Mouse (Mus musculus): ENCODE data around the gene Zfp646. TPM values are rescaled to one million over a fixed set of nuclear protein-coding genes. Genes with fewer than 3 reads are reported as not detected.

Gene Zfp646
- polyA plus RNA-seq, 1 experiment from 2014 or later = 2.7 TPM

- H3K36me3 ChIP-seq (replicated peaks; ENCODE audit: insufficient read depth, low read length) = peaks cover 46% of the 10 kb centered on the region
- H3K4me3 ChIP-seq (ENCODE audit: low read depth, low read length) = no peak overlapping the region
- no peak overlapping the region for H3K4me2 ChIP-seq (ENCODE audit: low read depth, low read length)
- no peaks in the 10 kb centered on the region for H3K9me3 ChIP-seq (ENCODE audit: low read length)
- H3K27me3 ChIP-seq (ENCODE audit: insufficient read depth, low read length) = no peaks in the 10 kb centered on the region
- ATAC-seq (no peak), DNase-seq (no peak)
- WGBS (ENCODE audit: insufficient replicate concordance) = 90% methylated on average over 12 of the region's 12 CpGs
- H3K4me1 ChIP-seq (ENCODE audit: insufficient read depth) = peaks cover 13% of the 10 kb centered on the region
- TF ChIP-seq CTCF (IDR thresholded peaks at IDR 0.05; ENCODE audit: low read depth) (no peak), EP300 (IDR thresholded peaks at IDR 0.05; ENCODE audit: low read depth) (no peak)
- H3K9ac ChIP-seq (replicated peaks) = no peak overlapping the region
- no peak overlapping the region for H3K27ac ChIP-seq (ENCODE audit: low read depth)
Observed at GRCm38 (mm10) chr7:127907939-127908338, 31.9 kb downstream of the Zfp646 start.

- TF ChIP-seq EP300 (IDR thresholded peaks at IDR 0.05; ENCODE audit: low read depth) = no peak
- no peak for TF ChIP-seq CTCF (IDR thresholded peaks at IDR 0.05; ENCODE audit: low read depth)
- WGBS (ENCODE audit: insufficient replicate concordance) = 76% methylated on average over 4 of the region's 4 CpGs
- H3K27ac ChIP-seq (ENCODE audit: low read depth) = no peak overlapping the region
- peaks cover 46% of the 10 kb centered on the region for H3K36me3 ChIP-seq (replicated peaks; ENCODE audit: insufficient read depth, low read length)
- H3K4me1 ChIP-seq (ENCODE audit: insufficient read depth) = peaks cover 19% of the 10 kb centered on the region
- no peak overlapping the region for H3K9ac ChIP-seq (replicated peaks)
- no peak overlapping the region for H3K4me2 ChIP-seq (ENCODE audit: low read depth, low read length)
- H3K9me3 ChIP-seq (ENCODE audit: low read length) = no peaks in the 10 kb centered on the region
- DNase-seq = no peak
- ATAC-seq = no peak
- no peaks in the 10 kb centered on the region for H3K27me3 ChIP-seq (ENCODE audit: insufficient read depth, low read length)
- no peak overlapping the region for H3K4me3 ChIP-seq (ENCODE audit: low read depth, low read length)
Observed at GRCm38 (mm10) chr7:127908656-127909055, 32.6 kb downstream of the Zfp646 start.

GRCm38 (mm10) chr7:127912190-127912871 is 36.3 kb downstream of the Zfp646 start, which contains the start of gene Kat8:
Gene Kat8 (plus strand): TSS chr7:127912516.
- no peaks in the 10 kb centered on the region for H3K27me3 ChIP-seq (ENCODE audit: insufficient read depth, low read length)
- DNase-seq (peak; percentile 93), ATAC-seq (peak; percentile 97)
- H3K9me3 ChIP-seq (ENCODE audit: low read length) = no peaks in the 10 kb centered on the region
- peak within 1 kb of the TSS; percentile 83 for H3K27ac ChIP-seq (ENCODE audit: low read depth)
- under 1% methylated on average over 40 of the region's 40 CpGs for WGBS (ENCODE audit: insufficient replicate concordance)
- TF ChIP-seq EP300 (IDR thresholded peaks at IDR 0.05; ENCODE audit: low read depth) (peak; percentile 66), CTCF (IDR thresholded peaks at IDR 0.05; ENCODE audit: low read depth) (no peak)
- H3K9ac ChIP-seq (replicated peaks) = peak within 1 kb of the TSS; percentile 83
- H3K4me2 ChIP-seq (ENCODE audit: low read depth, low read length) = peak within 1 kb of the TSS; percentile 83
- H3K4me3 ChIP-seq (ENCODE audit: low read depth, low read length) = peak within 1 kb of the TSS; percentile 95
- H3K4me1 ChIP-seq (ENCODE audit: insufficient read depth) = peaks cover 10% of the 10 kb centered on the region
- peaks cover 36% of the 10 kb centered on the region for H3K36me3 ChIP-seq (replicated peaks; ENCODE audit: insufficient read depth, low read length)

- TF ChIP-seq EP300 (IDR thresholded peaks at IDR 0.05; ENCODE audit: low read depth) = no peak
- no peak for TF ChIP-seq CTCF (IDR thresholded peaks at IDR 0.05; ENCODE audit: low read depth)
- Histone ChIP-seq H3K9me3 (ENCODE audit: low read length) (no peaks in the 10 kb centered on the region), H3K9ac (replicated peaks) (peak overlapping the region; percentile 83), H3K27ac (ENCODE audit: low read depth) (peak overlapping the region; percentile 83), H3K4me1 (ENCODE audit: insufficient read depth) (peaks cover 10% of the 10 kb centered on the region), H3K36me3 (replicated peaks; ENCODE audit: insufficient read depth, low read length) (peaks cover 31% of the 10 kb centered on the region), H3K4me3 (ENCODE audit: low read depth, low read length) (peak overlapping the region; percentile 95), H3K27me3 (ENCODE audit: insufficient read depth, low read length) (no peaks in the 10 kb centered on the region), H3K4me2 (ENCODE audit: low read depth, low read length) (peak overlapping the region; percentile 83)
- ATAC-seq (no peak), DNase-seq (no peak)
- WGBS (ENCODE audit: insufficient replicate concordance) = 4% methylated on average over 4 of the region's 4 CpGs
Observed at GRCm38 (mm10) chr7:127912938-127913337, 36.9 kb downstream of the Zfp646 start.

- Histone ChIP-seq H3K4me2 (ENCODE audit: low read depth, low read length) (no peak overlapping the region), H3K9ac (replicated peaks) (no peak overlapping the region), H3K27me3 (ENCODE audit: insufficient read depth, low read length) (no peaks in the 10 kb centered on the region), H3K4me3 (ENCODE audit: low read depth, low read length) (no peak overlapping the region), H3K4me1 (ENCODE audit: insufficient read depth) (peaks cover 10% of the 10 kb centered on the region), H3K36me3 (replicated peaks; ENCODE audit: insufficient read depth, low read length) (peaks cover 14% of the 10 kb centered on the region), H3K9me3 (ENCODE audit: low read length) (no peaks in the 10 kb centered on the region), H3K27ac (ENCODE audit: low read depth) (no peak overlapping the region)
- ATAC-seq (no peak), DNase-seq (no peak)
- 80% methylated on average over 12 of the region's 12 CpGs for WGBS (ENCODE audit: insufficient replicate concordance)
- TF ChIP-seq EP300 (IDR thresholded peaks at IDR 0.05; ENCODE audit: low read depth) (no peak), CTCF (IDR thresholded peaks at IDR 0.05; ENCODE audit: low read depth) (no peak)
Observed at GRCm38 (mm10) chr7:127915293-127915692, 39.3 kb downstream of the Zfp646 start.

GRCm38 (mm10) chr7:127918203-127918602 is 42.2 kb downstream of the Zfp646 start:
- Histone ChIP-seq H3K9ac (replicated peaks) (no peak overlapping the region), H3K4me1 (ENCODE audit: insufficient read depth) (peaks cover 17% of the 10 kb centered on the region), H3K27me3 (ENCODE audit: insufficient read depth, low read length) (no peaks in the 10 kb centered on the region), H3K4me3 (ENCODE audit: low read depth, low read length) (no peak overlapping the region), H3K9me3 (ENCODE audit: low read length) (no peaks in the 10 kb centered on the region), H3K36me3 (replicated peaks; ENCODE audit: insufficient read depth, low read length) (peaks cover 14% of the 10 kb centered on the region), H3K4me2 (ENCODE audit: low read depth, low read length) (no peak overlapping the region), H3K27ac (ENCODE audit: low read depth) (no peak overlapping the region)
- TF ChIP-seq CTCF (IDR thresholded peaks at IDR 0.05; ENCODE audit: low read depth) (peak; percentile 75), EP300 (IDR thresholded peaks at IDR 0.05; ENCODE audit: low read depth) (no peak)
- no peak for ATAC-seq
- peak; percentile 69 for DNase-seq
- 50% methylated on average over 3 of the region's 3 CpGs for WGBS (ENCODE audit: insufficient replicate concordance)
